Mouse (Mus musculus) embryonic facial prominence, embryonic 14.5 days (tissue): ENCODE measurements around the gene Ano4. TPM values are rescaled to one million over a fixed set of nuclear protein-coding genes. Genes with fewer than 3 reads are reported as not detected.

ENCODE experiments used
- polyA plus RNA-seq: library from polyadenylated mRNA; unstranded; fragments of >200 nt; fragmentation: Nextera tagmentation; extraction: Ambion mirVana; gene quantifications from 2 replicates; pipeline ENCODE4 v1.2.1, GENCODE M21; 2014

The Ano4 gene
- polyA plus RNA-seq, 1 experiment from 2014 or later, result 1.0 TPM

Other genes starting within 250 kb of the Ano4 start
- gene Gas2l3, start 99.2 kb upstream of the Ano4 start, polyA plus RNA-seq, result 11.1 and 14.4 TPM in 2 replicates
- gene Nr1h4, start 188.8 kb upstream of the Ano4 start, polyA plus RNA-seq, result not detected in 2 replicates